Mouse (Mus musculus): Measurements from ENCODE around the gene Nenf.

GRCm38 (mm10) chr1:191316818-191317217 is 1.2 kb downstream of the Nenf start:
- TF ChIP-seq CTCF (IDR thresholded peaks at IDR 0.05; ENCODE audit: insufficient read depth, low read depth, low read length) (no peak), POLR2A (IDR thresholded peaks at IDR 0.05; ENCODE audit: insufficient read depth, low read depth, low read length) (no peak)
